Comparison of ENCODE assay signal across 35 mouse cellular contexts in genomic region chrX:139825402-139825801, GRCm38 (mm10). TPM values are rescaled to one million over a fixed set of nuclear protein-coding genes. Genes with fewer than 3 reads are reported as not detected.
"Had no signal": no experiment of that assay in that cellular context is flagged by ENCODE, and none has a peak within 500 bp of the region (broad histone marks: within the 10 kb centered on the region; RNA-seq: fewer than 3 reads in every experiment).

No protein-coding gene starts in this region.

- DNase-seq: cerebellum, adult 2 months; cerebellum, adult 8-10 months; cerebellum, adult 9-10 months; cerebellum, adult 9-11 months; cerebellum, postnatal 10 days; cerebellum, postnatal 14 days; cerebellum, postnatal 25 days; cerebellum, postnatal 36 days; embryo, embryonic 11 days; forebrain, postnatal 0 days; gastrocnemius, adult 2 months; gastrocnemius, postnatal 10 days; gastrocnemius, postnatal 14 days; gastrocnemius, postnatal 25 days; gastrocnemius, postnatal 36 days; heart, adult 11 months; heart, adult 18-20 months had no signal

- H3K9ac ChIP-seq: embryonic facial prominence, embryonic 12.5 days; embryonic facial prominence, embryonic 13.5 days; embryonic facial prominence, embryonic 15.5 days; forebrain, embryonic 12.5 days; forebrain, embryonic 13.5 days; forebrain, embryonic 15.5 days; forebrain, postnatal 0 days had no signal

- H3K36me3 ChIP-seq: embryonic facial prominence, embryonic 12.5 days; embryonic facial prominence, embryonic 13.5 days; forebrain, embryonic 12.5 days; forebrain, embryonic 15.5 days had no signal

- H3K27ac ChIP-seq: embryonic facial prominence, embryonic 10.5 days; embryonic facial prominence, embryonic 12.5 days; embryonic facial prominence, embryonic 13.5 days; embryonic facial prominence, embryonic 15.5 days; forebrain, embryonic 10.5 days; forebrain, embryonic 12.5 days; forebrain, embryonic 13.5 days; forebrain, embryonic 15.5 days; gastrocnemius, adult 2 months had no signal

- H3K4me1 ChIP-seq: embryonic facial prominence, embryonic 10.5 days; embryonic facial prominence, embryonic 12.5 days; embryonic facial prominence, embryonic 13.5 days; embryonic facial prominence, embryonic 15.5 days; forebrain, embryonic 10.5 days; forebrain, embryonic 12.5 days; forebrain, embryonic 13.5 days; forebrain, embryonic 15.5 days had no signal

- H3K27me3 ChIP-seq: embryonic facial prominence, embryonic 12.5 days; embryonic facial prominence, embryonic 15.5 days; forebrain, embryonic 13.5 days; forebrain, embryonic 15.5 days had no signal

- H3K4me3 ChIP-seq: embryonic facial prominence, embryonic 10.5 days; embryonic facial prominence, embryonic 12.5 days; embryonic facial prominence, embryonic 13.5 days; embryonic facial prominence, embryonic 15.5 days; erythroblast, embryonic 14.5 days; forebrain, embryonic 10.5 days; forebrain, embryonic 12.5 days; forebrain, embryonic 13.5 days; forebrain, embryonic 15.5 days; gastrocnemius, adult 2 months had no signal

RNA-seq across cellular contexts. Expression of gene Cldn2, which starts 24.8 kb away (rescaled TPM):
- total RNA-seq: common myeloid progenitor, adult 5-6 weeks; gastrocnemius, adult 2 months; gastrocnemius, postnatal 25 days; gastrocnemius, postnatal 36 days; granulocyte monocyte progenitor cell, adult 5-6 weeks; heart, adult 18-20 months had no signal
- polyA plus RNA-seq: embryonic facial prominence, embryonic 11.5 days; embryonic facial prominence, embryonic 13.5 days; erythroblast, embryonic 14.5 days had no signal

RNA-seq across cellular contexts. Expression of gene Ripply1, which starts 43.2 kb away (rescaled TPM):
- total RNA-seq: common myeloid progenitor, adult 5-6 weeks; forebrain, postnatal 0 days; gastrocnemius, adult 18-20 months; gastrocnemius, adult 2 months; gastrocnemius, adult 8-10 months; gastrocnemius, postnatal 25 days; gastrocnemius, postnatal 36 days; granulocyte monocyte progenitor cell, adult 5-6 weeks; heart, adult 18-20 months had no signal
- polyA plus RNA-seq: cortical plate, adult 2 months; embryonic facial prominence, embryonic 11.5 days; embryonic facial prominence, embryonic 12.5 days; embryonic facial prominence, embryonic 13.5 days; erythroblast, embryonic 14.5 days; forebrain, embryonic 11.5 days; forebrain, embryonic 12.5 days; forebrain, embryonic 13.5 days; forebrain, embryonic 14.5 days; forebrain, embryonic 15.5 days; forebrain, embryonic 16.5 days; forebrain, postnatal 0 days had no signal
